Mouse (Mus musculus) hindbrain, embryonic 15.5 days (tissue): Measurements from ENCODE around the gene Hist1h4j. TPM values are rescaled to one million over a fixed set of nuclear protein-coding genes. Genes with fewer than 3 reads are reported as not detected.
"Not testable (repeated sequence)": the region's sequence is repeated elsewhere in the genome, so short reads cannot be mapped to it uniquely, and the experiment has no call there.

Experiments used
- ATAC-seq: fragments of 200-750 bp; cut with Nextera tagmentation; 2 replicates; pipeline ENCODE4 v1.8.0; 2017; ENCODE audit warnings: low read depth, moderate number of reproducible peaks, moderate TSS enrichment; ENCODE audit not compliant: low FRiP score
- H3K27ac ChIP-seq: fragments of 300-500 bp; sonication (generic); replicated peaks from 2 replicates; pipeline ENCODE4 v1.5.1; 2015; ENCODE audit warnings: mild to moderate bottlenecking, inconsistent platforms
- H3K27me3 ChIP-seq: fragments of 300-500 bp; sonication (generic); 2 replicates; pipeline ENCODE4 v1.6.1; 2015; ENCODE audit warnings: control low read depth, inconsistent platforms
- H3K36me3 ChIP-seq: fragments of 300-500 bp; sonication (generic); 2 replicates; pipeline ENCODE4 v1.6.1; 2015; ENCODE audit warnings: control low read depth, inconsistent platforms
- H3K4me1 ChIP-seq: fragments of 300-500 bp; sonication (generic); replicated peaks from 2 replicates; pipeline ENCODE4 v1.6.1; 2015; ENCODE audit warnings: control low read depth, inconsistent platforms
- H3K4me2 ChIP-seq: fragments of 300-500 bp; sonication (generic); 2 replicates; pipeline ENCODE4 v1.6.1; 2015; ENCODE audit warnings: moderate library complexity, mild to moderate bottlenecking, inconsistent platforms
- H3K4me3 ChIP-seq: fragments of 300-500 bp; sonication (generic); 2 replicates; pipeline ENCODE4 v1.5.1; 2015; ENCODE audit warnings: mild to moderate bottlenecking, inconsistent platforms
- H3K9ac ChIP-seq: fragments of 300-500 bp; sonication (generic); 2 replicates; pipeline ENCODE4 v1.6.1; 2015; ENCODE audit warnings: inconsistent platforms
- H3K9me3 ChIP-seq: fragments of 300-500 bp; sonication (generic); 2 replicates; pipeline ENCODE4 v1.6.1; 2016; ENCODE audit warnings: control low read depth, inconsistent platforms
- WGBS: fragments of 180-500 bp; shearing (Covaris S2); methylation state at CpG from one replicate; pipeline ENCODE4 v1.1.7; 2015; 5-methylcytosine and 5-hydroxymethylcytosine counted together
- polyA plus RNA-seq: library from polyadenylated mRNA; unstranded; fragments of >200 nt; fragmentation: Nextera tagmentation; extraction: Ambion mirVana; gene quantifications from 2 replicates; pipeline ENCODE4 v1.2.1, GENCODE M21; 2015

The Hist1h4j gene
- polyA plus RNA-seq, 1 experiment from 2014 or later = not detected

DNA sequence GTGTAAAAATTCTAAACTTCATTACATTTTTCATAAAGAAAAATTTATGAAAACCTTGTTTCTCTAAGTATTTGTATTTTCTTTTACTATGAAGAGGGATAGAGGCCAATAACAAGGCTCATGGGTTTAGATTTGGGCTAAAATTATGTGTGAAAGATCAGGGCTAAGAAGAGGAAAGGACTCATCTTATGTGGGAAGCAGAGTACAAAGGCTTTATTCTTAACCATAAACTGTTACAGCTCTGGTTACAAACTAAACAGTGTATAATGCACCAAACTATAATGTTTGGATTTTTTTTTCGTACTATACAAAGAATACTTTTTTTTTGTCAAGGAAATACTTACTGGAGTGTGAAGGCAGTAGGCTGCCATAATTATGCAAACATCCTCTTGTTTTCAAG, 20.8 kb downstream of the Hist1h4j start:
- Histone ChIP-seq H3K9ac (no peak overlapping the region), H3K4me1 (peaks cover 19% of the 10 kb centered on the region), H3K36me3 (no peaks in the 10 kb centered on the region), H3K27ac (no peak overlapping the region), H3K27me3 (no peaks in the 10 kb centered on the region), H3K4me2 (no peak overlapping the region), H3K9me3 (no peaks in the 10 kb centered on the region), H3K4me3 (no peak overlapping the region)
- ATAC-seq = no peak
- WGBS = 71% methylated on average over 1 of the region's 1 CpGs

DNA sequence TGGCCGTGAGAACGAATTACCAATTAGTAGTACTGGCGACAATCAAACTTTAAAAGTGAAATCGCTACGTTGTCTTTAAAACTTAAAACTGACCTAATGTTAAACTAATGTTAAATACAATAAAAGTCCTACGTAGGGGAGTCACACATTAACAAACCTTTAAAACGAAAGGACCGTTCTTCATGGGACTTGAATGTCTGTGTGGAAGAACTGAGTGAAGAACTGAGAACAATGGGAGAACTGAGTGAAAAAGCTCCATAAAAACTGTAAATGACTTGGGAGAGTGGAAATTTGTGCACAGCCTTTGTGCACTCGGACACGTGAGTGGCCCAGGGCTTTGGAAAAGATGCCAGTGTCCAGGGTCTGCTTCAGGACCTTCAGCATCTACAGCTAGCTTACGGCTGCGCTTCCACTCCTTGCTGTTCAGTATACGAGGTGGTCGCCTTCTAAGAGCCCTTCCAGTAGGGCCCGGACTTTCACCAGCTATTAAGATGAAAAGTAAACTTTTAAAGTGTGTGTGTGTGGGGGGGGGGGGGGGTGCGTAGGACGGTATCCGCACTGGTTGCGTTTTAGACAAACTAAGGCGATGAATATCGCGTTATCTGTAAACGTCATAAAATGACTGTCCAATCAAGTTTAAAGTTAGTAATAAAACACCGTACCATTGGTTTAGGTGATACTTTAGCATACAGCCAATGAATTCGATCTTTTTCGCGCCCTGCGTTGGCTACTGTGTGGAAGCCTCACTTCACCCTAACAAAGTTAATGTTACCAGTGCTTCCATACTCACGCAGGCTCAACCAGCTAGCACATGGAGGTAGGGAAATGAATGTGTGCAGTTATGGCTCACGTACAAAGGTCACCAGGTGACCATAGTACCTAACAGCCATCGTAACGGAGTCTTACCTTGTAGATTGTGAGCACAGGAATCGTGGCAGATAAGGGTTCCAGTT, 44.2 kb downstream of the Hist1h4j start:
- H3K4me1 ChIP-seq = peaks cover 36% of the 10 kb centered on the region
- peak overlapping the region; percentile 86 for H3K4me2 ChIP-seq
- H3K36me3 ChIP-seq = no peaks in the 10 kb centered on the region
- 5% methylated on average over 33 of the region's 33 CpGs for WGBS
- H3K9me3 ChIP-seq = no peaks in the 10 kb centered on the region
- H3K4me3 ChIP-seq = peak overlapping the region; percentile 47
- H3K9ac ChIP-seq = peak overlapping the region; percentile 55
- peaks cover 6% of the 10 kb centered on the region; the same call in 1 of the 2 replicates for H3K27me3 ChIP-seq
- ATAC-seq = peak; percentile 96
- H3K27ac ChIP-seq = peak overlapping the region; percentile 69

DNA sequence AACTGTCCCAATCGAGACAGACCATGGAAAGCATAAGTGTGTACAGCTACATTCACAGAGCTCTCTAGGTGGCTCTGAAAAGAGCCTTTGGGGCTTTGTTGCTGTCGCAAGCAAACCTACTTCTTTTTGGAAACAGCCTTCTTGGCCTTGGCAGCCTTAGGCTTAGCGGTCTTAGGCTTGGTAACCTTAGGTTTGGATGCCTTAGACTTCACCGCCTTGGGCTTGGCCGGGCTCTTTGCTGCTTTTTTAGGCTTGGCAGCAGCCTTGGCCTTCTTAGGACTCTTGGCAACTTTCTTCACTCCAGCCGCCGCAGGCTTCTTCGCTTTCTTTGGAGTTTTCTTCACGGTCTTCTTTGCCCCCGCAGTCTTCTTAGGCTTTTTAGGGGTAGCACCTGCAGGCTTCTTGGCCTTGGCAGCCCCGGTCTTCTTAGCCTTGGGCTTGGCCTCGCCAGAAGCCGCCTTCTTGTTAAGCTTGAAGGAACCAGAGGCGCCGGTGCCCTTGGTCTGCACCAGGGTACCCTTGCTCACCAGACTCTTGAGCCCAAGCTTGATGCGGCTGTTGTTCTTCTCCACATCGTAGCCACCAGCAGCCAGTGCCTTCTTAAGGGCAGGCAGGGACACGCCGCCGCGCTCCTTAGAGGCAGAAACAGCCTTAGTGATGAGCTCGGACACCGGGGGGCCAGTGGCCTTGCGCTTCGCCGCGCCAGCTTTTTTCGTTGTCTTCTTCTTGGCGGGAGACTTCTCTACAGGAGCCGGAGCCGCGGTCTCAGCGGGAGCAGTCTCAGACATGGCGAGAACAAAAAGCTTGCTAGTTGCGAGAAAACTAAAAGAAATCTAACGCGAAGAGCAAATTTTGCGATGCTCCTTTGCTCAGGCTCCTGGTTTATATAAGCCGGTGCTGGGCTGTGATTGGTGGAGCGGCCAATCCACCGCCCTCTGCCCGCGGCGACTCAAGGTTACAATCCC, 45.2 kb downstream of the Hist1h4j start, which contains the start of gene Hist1h1b:
Gene Hist1h1b, minus strand, starts transcription at position 859 of the 965 bp plus-strand sequence.
- Histone ChIP-seq H3K9ac (peak within 1 kb of the TSS; percentile 55), H3K27ac (peak within 1 kb of the TSS; percentile 69), H3K36me3 (no peaks in the 10 kb centered on the region), H3K27me3 (peaks cover 6% of the 10 kb centered on the region; the same call in 1 of the 2 replicates), H3K4me2 (peak within 1 kb of the TSS; percentile 86), H3K9me3 (no peaks in the 10 kb centered on the region), H3K4me3 (peak within 1 kb of the TSS; percentile 47), H3K4me1 (peaks cover 36% of the 10 kb centered on the region)
- ATAC-seq = 0 out of 2 replicates have a peak, but pooled peaks have one; percentile 1
- under 1% methylated on average over 44 of the region's 44 CpGs for WGBS

DNA sequence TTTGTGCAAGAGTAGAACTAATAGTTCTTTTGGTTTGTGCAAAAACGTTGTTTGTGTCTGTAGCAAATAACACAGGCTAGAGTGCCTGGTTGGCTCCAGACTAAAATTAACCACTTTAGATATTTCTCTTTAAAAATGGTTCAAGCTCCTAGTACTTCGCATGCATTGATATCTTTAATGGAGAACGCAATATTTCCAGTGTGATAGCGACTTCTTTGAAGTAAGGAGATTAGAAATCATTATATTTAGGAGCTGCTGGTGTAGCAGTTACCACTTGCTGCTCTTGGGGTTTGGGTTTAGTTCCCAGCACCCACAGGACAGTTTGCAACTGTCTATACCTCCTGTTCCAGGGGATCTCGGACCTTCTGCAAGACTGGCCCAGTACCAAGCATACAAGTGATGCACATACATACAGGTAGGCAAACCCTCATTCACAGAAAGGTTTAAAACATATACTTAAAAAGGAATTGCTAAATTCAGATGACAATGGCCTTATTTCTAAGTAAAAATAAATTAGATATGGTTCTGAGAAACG, 46.2 kb downstream of the Hist1h4j start:
- peaks cover 42% of the 10 kb centered on the region for H3K4me1 ChIP-seq
- no peaks in the 10 kb centered on the region for H3K36me3 ChIP-seq
- 51% methylated on average over 6 of the region's 6 CpGs for WGBS
- ATAC-seq = no peak
- peaks cover 6% of the 10 kb centered on the region; the same call in 1 of the 2 replicates for H3K27me3 ChIP-seq
- no peak overlapping the region for H3K27ac ChIP-seq
- no peak overlapping the region for H3K9ac ChIP-seq
- peak overlapping the region; percentile 86 for H3K4me2 ChIP-seq
- no peaks in the 10 kb centered on the region for H3K9me3 ChIP-seq
- H3K4me3 ChIP-seq = peak overlapping the region; percentile 47; the same call in 1 of the 2 replicates

DNA sequence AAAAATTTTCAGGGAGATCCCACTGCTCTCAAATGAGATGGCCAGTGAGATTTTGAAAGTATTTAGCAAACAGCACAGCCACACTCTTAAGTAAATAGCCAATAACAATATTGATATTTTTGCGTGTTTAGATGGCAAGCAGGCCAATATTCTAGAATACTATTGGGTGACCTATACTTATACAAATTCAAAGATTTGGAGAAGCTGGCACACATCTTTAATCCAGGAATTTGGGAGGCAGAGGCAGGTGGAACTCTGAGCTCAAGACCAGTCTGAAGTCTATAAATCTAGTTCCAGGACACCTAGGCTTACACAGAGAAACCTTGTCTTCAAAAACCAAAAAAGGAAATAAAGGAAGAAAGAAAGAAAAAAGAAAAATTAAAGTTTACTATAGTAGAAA, 46.8 kb downstream of the Hist1h4j start:
- H3K27me3 ChIP-seq = peaks cover 6% of the 10 kb centered on the region; the same call in 1 of the 2 replicates
- H3K9ac ChIP-seq = no peak overlapping the region
- H3K27ac ChIP-seq = no peak overlapping the region
- no peak overlapping the region for H3K4me2 ChIP-seq
- H3K9me3 ChIP-seq = no peaks in the 10 kb centered on the region
- ATAC-seq = no peak
- H3K36me3 ChIP-seq = no peaks in the 10 kb centered on the region
- 91% methylated on average over 1 of the region's 1 CpGs for WGBS
- H3K4me3 ChIP-seq = no peak overlapping the region
- peaks cover 45% of the 10 kb centered on the region for H3K4me1 ChIP-seq

DNA sequence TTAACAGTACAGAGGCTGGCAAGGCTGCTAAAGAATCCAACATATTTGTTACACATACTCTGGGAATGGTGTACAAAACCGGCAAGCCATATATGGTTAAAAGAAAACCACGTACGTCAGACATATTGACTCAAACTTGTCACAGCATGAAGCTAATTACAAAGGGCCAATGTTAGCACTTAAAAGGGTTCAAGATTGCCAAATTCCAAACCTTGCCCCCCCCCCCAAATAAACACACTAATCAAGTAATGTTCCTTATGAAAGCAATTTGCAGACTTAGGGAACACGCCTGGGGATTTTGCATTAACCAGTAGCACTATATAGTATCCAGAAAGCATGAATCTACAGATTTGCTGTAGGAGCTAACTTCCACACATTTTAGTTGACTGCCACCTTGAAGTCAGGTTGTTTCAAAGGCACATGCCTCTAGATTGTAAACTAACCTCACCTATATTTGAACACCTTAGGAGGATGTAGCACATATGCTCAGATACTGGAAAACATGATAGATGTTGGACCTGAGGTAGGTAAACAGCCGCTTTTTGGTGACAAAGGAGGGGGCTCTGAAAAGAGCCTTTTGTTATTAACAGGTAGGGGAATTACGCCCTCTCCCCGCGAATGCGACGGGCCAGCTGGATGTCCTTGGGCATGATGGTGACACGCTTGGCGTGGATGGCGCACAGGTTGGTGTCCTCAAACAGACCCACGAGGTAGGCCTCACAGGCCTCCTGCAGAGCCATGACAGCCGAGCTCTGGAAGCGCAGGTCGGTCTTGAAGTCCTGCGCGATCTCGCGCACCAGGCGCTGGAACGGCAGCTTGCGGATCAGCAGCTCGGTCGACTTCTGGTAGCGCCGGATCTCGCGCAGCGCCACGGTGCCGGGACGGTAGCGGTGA, 47.7 kb downstream of the Hist1h4j start:
- under 1% methylated on average over 14 of the region's 35 CpGs for WGBS
- ATAC-seq, H3K9me3 ChIP-seq, H3K36me3 ChIP-seq, H3K27me3 ChIP-seq: not testable (repeated sequence)
- peak overlapping the region; percentile 72 for H3K27ac ChIP-seq
- peaks cover 45% of the 10 kb centered on the region for H3K4me1 ChIP-seq
- H3K4me3 ChIP-seq = peak overlapping the region; percentile 41
- peak overlapping the region; percentile 48 for H3K9ac ChIP-seq
- peak overlapping the region; percentile 85 for H3K4me2 ChIP-seq

DNA sequence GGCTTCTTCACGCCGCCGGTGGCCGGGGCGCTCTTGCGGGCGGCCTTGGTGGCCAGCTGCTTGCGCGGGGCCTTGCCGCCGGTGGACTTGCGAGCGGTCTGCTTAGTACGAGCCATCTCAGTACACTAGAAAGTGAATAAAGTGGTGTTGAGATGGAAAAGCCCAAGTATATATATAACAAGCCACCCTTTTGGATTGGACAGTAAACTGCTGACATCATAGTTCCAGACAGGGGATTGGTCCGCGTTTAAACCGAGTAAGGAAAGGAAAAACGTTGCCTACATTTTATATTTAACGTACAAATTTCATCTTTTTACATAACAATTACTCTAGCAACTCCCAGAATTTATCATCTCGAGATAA, 48.4 kb downstream of the Hist1h4j start, which contains the start of gene Hist1h3i:
Gene Hist1h3i, minus strand, starts transcription at position 116 of the 363 bp plus-strand sequence.
- Histone ChIP-seq H3K27ac (peak within 1 kb of the TSS; percentile 72), H3K4me3 (peak within 1 kb of the TSS; percentile 41), H3K9me3 (no peaks in the 10 kb centered on the region), H3K4me1 (peaks cover 49% of the 10 kb centered on the region), H3K27me3 (peaks cover 6% of the 10 kb centered on the region; the same call in 1 of the 2 replicates), H3K4me2 (peak within 1 kb of the TSS; percentile 85), H3K9ac (peak within 1 kb of the TSS; percentile 48), H3K36me3 (no peaks in the 10 kb centered on the region)
- peak; percentile 82 for ATAC-seq
- WGBS = 0% methylated on average over 17 of the region's 20 CpGs

DNA sequence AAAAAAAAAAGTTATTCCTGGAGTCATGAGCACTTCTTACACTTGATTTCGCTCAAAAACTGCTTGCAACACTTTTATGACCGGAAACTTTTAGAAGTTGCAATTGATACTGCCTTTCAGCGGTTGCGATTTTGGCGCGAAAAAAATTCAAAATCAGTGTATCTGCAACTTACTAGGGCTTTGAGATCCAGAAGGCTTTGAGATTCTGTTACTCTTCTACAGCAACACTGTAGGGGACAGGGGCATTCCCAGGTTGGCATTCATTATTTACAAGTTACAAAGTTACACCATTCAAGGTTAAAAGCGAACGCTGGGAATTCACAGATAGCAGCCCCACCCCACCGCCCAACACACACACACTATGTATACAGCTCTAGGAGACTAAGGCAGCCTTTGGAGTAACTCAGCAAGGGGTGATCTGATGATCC, 48.9 kb downstream of the Hist1h4j start:
- Histone ChIP-seq H3K9ac (no peak overlapping the region), H3K36me3 (no peaks in the 10 kb centered on the region), H3K4me1 (peaks cover 47% of the 10 kb centered on the region), H3K27ac (peak overlapping the region; percentile 65), H3K4me2 (peak overlapping the region; percentile 85), H3K27me3 (peaks cover 6% of the 10 kb centered on the region; the same call in 1 of the 2 replicates), H3K4me3 (peak overlapping the region; percentile 41), H3K9me3 (no peaks in the 10 kb centered on the region)
- no peak for ATAC-seq
- 1% methylated on average over 9 of the region's 9 CpGs for WGBS

DNA sequence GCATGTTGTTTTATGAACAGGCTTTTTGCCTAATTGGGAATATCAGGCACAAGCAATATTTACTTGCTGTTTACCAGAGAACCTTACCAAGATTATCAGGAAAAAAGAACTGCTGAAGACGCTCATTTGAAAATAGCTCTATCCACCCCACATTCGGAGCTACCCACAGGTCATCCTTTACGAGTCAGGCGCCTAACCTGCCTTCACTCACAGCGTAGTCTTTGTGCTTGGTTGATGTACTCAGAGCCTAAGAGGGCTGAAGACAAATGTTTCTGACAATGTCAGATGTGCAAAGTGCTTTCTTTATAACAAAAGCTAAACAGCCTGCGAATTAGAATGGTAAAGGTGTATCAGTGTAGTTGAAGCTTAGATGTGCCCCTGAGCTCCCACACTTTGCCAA, 49.4 kb downstream of the Hist1h4j start:
- no peaks in the 10 kb centered on the region for H3K36me3 ChIP-seq
- H3K27ac ChIP-seq = peak overlapping the region; percentile 65; the same call in 1 of the 2 replicates
- peaks cover 44% of the 10 kb centered on the region for H3K4me1 ChIP-seq
- no peak for ATAC-seq
- no peaks in the 10 kb centered on the region for H3K9me3 ChIP-seq
- WGBS = 19% methylated on average over 6 of the region's 6 CpGs
- H3K4me2 ChIP-seq = peak overlapping the region; percentile 85; the same call in 1 of the 2 replicates
- H3K9ac ChIP-seq = no peak overlapping the region
- H3K27me3 ChIP-seq = peaks cover 6% of the 10 kb centered on the region; the same call in 1 of the 2 replicates
- H3K4me3 ChIP-seq = no peak overlapping the region
